Mouse (Mus musculus) lung, adult 10 weeks (tissue): ENCODE measurements around the gene Akr1c21. TPM values are rescaled to one million over a fixed set of nuclear protein-coding genes. Genes with fewer than 3 reads are reported as not detected.

Experiments
- polyA plus RNA-seq: library from polyadenylated mRNA; stranded (reverse); fragments of 350-450 nt; fragmentation: Illumina TruSeq; extraction: RNeasy Lipid Tissue Mini Kit (QIAGEN cat#74804); gene quantifications from one replicate; pipeline ENCODE4 v1.2.3, GENCODE M21; 2014; ENCODE audit warnings: low read depth, low replicate concordance; ENCODE audit not compliant: insufficient read depth

The Akr1c21 gene
- polyA plus RNA-seq = not detected

GRCm38 (mm10) chr13:4573871-4574270, at the start of gene Akr1c21:
Gene Akr1c21 (plus strand): TSS chr13:4574075.

GRCm38 (mm10) chr13:4608961-4609409, 35.1 kb downstream of the Akr1c21 start, which contains the start of gene Akr1e1:
Gene Akr1e1 (minus strand): TSS chr13:4609174.

Other genes starting within 250 kb of the Akr1c21 start
- gene Akr1c6, start 139.8 kb upstream of the Akr1c21 start, polyA plus RNA-seq = not detected
- not detected for gene Akr1c20, start 50.7 kb upstream of the Akr1c21 start, polyA plus RNA-seq
- 11.5 TPM for gene Akr1e1, start 35.1 kb downstream of the Akr1c21 start, polyA plus RNA-seq